Mouse (Mus musculus): Measurements from ENCODE around the gene F13a1. TPM values are rescaled to one million over a fixed set of nuclear protein-coding genes. Genes with fewer than 3 reads are reported as not detected.

F13a1 gene
- 1.1 and 1.3 TPM in 2 replicates for polyA plus RNA-seq (2012; rRNA removed)

DNA sequence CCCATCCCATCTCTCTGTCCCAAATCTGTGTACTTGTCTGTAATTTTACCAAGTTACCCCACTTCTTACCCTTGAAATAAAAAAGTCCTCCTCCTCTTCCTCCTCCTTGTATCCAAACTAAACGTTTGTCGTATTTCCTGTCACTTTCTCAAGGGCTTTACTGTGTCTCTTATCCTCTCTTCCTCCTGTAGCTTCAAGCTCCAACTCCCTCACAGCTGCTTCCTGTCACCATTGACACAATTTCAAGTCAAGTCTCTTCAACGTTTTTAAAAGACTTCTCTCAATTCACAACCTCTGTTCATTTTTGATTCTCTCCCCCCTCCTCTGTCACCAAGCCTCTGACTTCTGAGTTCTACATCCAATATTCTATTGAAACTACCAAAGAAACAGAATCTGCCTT is at the start of gene F13a1:
F13a1 (minus strand) TSS at position 119 of the 400 bp plus-strand sequence.
- no peak for DNase-seq (ENCODE audit: low read depth in 1 of 2, low spot score in 2 of 2)
- TF ChIP-seq CTCF (IDR thresholded peaks at IDR 0.05; ENCODE audit: extremely low read depth, insufficient read depth, insufficient read length, insufficient replicate concordance) = no peak
- TF ChIP-seq POLR2A (IDR thresholded peaks at IDR 0.05; ENCODE audit: low read depth, low read length) = no peak
- no peaks in the 10 kb centered on the region for H3K36me3 ChIP-seq (ENCODE audit: control insufficient read depth, insufficient read depth, low read length)
- 6% methylated on average over 3 of the region's 3 CpGs for WGBS
- no peaks in the 10 kb centered on the region for H3K27me3 ChIP-seq (ENCODE audit: control insufficient read depth, insufficient read depth, low read length)
- no peak within 1 kb of the TSS for H3K27ac ChIP-seq (ENCODE audit: insufficient read depth, low read length)
- no peak within 1 kb of the TSS for H3K4me3 ChIP-seq (ENCODE audit: extremely low read depth, insufficient read depth, insufficient read length)
- H3K4me1 ChIP-seq (ENCODE audit: control insufficient read depth, insufficient read depth, insufficient read length) = 0 out of 2 replicates have a peak, but pooled peaks cover 2% of the 10 kb centered on the region

DNA sequence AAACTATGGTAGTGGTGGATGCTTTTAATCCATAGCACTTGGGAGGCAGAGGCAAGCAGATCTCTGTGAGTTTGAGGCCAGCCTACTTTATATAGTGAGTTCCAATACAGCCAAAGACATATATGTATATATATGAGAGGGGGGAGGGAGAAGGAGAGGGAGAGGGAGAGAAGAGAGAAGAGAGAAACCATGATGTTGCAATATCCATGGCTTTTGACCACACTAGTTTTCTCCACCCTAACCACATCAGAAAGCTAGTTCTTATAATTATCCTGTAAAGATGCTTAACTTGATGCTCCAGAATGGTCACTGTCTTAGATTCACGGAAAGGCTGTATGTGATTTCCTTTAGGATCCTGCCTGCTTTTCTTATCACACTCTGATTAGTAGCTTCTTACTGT is 41.6 kb upstream of the F13a1 start:
- 88% methylated on average over 1 of the region's 1 CpGs for whole genome bisulfite sequencing
- TF ChIP-seq CTCF (IDR thresholded peaks at IDR 0.05; ENCODE audit: extremely low read depth, insufficient read depth, insufficient read length, insufficient replicate concordance) (no peak), POLR2A (IDR thresholded peaks at IDR 0.05; ENCODE audit: low read depth, low read length) (no peak)
- no peak for DNase-seq (ENCODE audit: low read depth in 1 of 2, low spot score in 2 of 2)
- Histone ChIP-seq H3K4me1 (ENCODE audit: control insufficient read depth, insufficient read depth, insufficient read length) (no peaks in the 10 kb centered on the region), H3K27ac (ENCODE audit: insufficient read depth, low read length) (no peak overlapping the region), H3K4me3 (ENCODE audit: extremely low read depth, insufficient read depth, insufficient read length) (no peak overlapping the region; the same call in 1 of the 2 replicates), H3K36me3 (ENCODE audit: control insufficient read depth, insufficient read depth, low read length) (no peaks in the 10 kb centered on the region), H3K27me3 (ENCODE audit: control insufficient read depth, insufficient read depth, low read length) (no peaks in the 10 kb centered on the region)

DNA sequence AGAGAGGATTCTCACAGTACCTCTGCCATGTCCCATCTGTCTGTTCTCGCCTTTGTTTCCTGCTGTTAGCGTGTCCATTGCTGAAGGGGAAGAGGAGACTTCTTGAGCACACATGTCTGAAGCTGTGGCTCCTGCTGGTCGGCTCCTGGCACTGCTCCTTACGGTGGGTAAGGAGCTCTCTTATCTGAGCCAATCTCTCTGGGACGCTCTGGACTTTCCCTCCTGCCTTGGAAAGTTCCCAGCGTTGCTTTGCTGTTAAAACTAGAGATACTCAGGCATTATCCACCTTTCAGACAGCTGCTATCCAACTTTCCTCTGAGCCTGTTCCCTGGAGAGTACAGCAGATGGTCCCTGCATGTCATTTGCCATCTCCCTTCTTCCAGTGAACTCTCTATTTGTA is 39.1 kb upstream of the F13a1 start:
- no peaks in the 10 kb centered on the region for H3K4me1 ChIP-seq (ENCODE audit: control insufficient read depth, insufficient read depth, insufficient read length)
- no peak overlapping the region for H3K27ac ChIP-seq (ENCODE audit: insufficient read depth, low read length)
- 93% methylated on average over 6 of the region's 6 CpGs for WGBS
- H3K36me3 ChIP-seq (ENCODE audit: control insufficient read depth, insufficient read depth, low read length) = no peaks in the 10 kb centered on the region
- H3K27me3 ChIP-seq (ENCODE audit: control insufficient read depth, insufficient read depth, low read length) = no peaks in the 10 kb centered on the region
- TF ChIP-seq CTCF (IDR thresholded peaks at IDR 0.05; ENCODE audit: extremely low read depth, insufficient read depth, insufficient read length, insufficient replicate concordance) = no peak
- no peak for DNase-seq (ENCODE audit: low read depth in 1 of 2, low spot score in 2 of 2)
- H3K4me3 ChIP-seq (ENCODE audit: extremely low read depth, insufficient read depth, insufficient read length) = no peak overlapping the region

DNA sequence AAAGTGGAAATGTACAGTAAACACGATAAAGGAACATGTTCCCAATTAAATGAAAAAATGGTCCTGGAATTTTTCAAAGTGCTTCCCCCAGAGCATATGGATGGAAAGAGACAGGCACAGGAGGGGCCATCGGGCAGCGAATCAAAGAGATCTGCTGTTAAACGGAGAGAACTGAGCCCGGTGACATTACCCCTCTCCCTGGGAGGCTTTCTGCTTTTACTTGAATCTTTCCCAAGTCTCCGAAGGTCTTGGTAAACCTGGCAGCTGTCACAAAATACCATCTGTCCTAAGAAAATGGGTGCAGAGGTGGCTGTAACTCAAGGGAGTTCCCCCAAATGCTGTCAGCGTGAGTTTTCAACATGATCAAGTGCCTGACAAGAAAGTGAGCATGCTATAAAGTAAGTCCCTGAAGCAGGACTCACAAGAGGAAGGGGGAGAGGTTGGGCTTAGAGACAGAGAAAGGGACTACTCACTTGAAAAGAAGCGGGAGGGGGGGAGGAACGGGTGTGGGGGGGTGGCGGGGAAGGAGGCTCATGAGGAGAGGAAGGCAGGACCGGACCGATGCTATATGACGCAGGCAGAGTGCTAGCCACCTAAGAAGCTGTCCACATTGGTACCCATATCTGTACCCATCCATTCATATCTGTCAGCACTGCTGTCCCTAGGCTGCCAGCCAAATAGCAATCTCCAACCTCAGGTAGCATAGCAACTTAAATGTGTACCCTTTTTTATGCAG is 31.6 kb upstream of the F13a1 start:
- H3K27me3 ChIP-seq (ENCODE audit: control insufficient read depth, insufficient read depth, low read length) = no peaks in the 10 kb centered on the region
- no peaks in the 10 kb centered on the region for H3K4me1 ChIP-seq (ENCODE audit: control insufficient read depth, insufficient read depth, insufficient read length)
- no peak overlapping the region for H3K27ac ChIP-seq (ENCODE audit: insufficient read depth, low read length)
- H3K4me3 ChIP-seq (ENCODE audit: extremely low read depth, insufficient read depth, insufficient read length) = no peak overlapping the region
- TF ChIP-seq POLR2A (IDR thresholded peaks at IDR 0.05; ENCODE audit: low read depth, low read length) (no peak), CTCF (IDR thresholded peaks at IDR 0.05; ENCODE audit: extremely low read depth, insufficient read depth, insufficient read length, insufficient replicate concordance) (no peak)
- H3K36me3 ChIP-seq (ENCODE audit: control insufficient read depth, insufficient read depth, low read length) = no peaks in the 10 kb centered on the region
- WGBS = 82% methylated on average over 13 of the region's 13 CpGs
- no peak for DNase-seq (ENCODE audit: low read depth in 1 of 2, low spot score in 2 of 2)

DNA sequence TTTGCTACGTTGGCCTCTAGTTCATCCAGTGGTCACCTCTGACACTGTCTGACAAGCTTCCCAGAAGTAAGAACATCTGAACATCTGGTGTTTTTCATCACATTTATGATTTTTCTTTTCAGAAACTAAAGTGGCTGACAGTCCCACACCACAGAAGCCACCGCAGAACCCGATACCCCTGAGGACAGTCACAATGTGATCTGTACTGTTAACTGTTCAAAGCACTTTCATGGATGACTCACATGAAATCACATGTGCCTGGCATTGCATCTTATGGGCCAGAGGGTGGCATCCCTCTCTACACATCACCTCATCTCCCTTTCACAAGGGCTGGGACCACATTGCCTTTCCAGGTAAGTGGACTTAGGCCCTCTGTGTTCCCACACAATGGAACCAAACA is 21.3 kb upstream of the F13a1 start:
- no peak for DNase-seq (ENCODE audit: low read depth in 1 of 2, low spot score in 2 of 2)
- 42% methylated on average over 3 of the region's 3 CpGs for WGBS

DNA sequence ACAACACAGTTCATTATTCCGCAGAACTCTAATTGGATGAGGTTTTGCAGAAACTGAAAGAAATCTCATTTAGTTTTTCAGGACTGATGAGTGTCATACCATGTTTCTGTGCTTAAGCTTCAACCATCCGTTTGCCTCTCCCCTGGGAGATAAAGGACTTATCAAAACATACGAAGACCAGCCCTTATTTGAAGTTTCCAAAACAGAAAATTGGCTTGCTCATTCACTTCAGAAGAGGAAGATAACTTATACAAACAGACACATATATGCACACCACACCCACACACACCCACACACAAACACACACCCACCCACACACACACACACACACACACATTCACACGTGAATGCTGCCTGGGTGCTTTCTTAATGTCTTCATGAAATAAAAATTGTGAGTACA is 20.8 kb upstream of the F13a1 start:
- DNase-seq (ENCODE audit: low read depth in 1 of 2, low spot score in 2 of 2) = no peak
- WGBS = 49% methylated on average over 4 of the region's 4 CpGs
- no peaks in the 10 kb centered on the region for H3K36me3 ChIP-seq (ENCODE audit: control insufficient read depth, insufficient read depth, low read length)

More for the DNA sequence above, 21.3 kb upstream of the F13a1 start:
- H3K27me3 ChIP-seq (ENCODE audit: control insufficient read depth, insufficient read depth, low read length) = no peaks in the 10 kb centered on the region
- no peaks in the 10 kb centered on the region for H3K4me1 ChIP-seq (ENCODE audit: control insufficient read depth, insufficient read depth, insufficient read length)
- H3K4me3 ChIP-seq (ENCODE audit: extremely low read depth, insufficient read depth, insufficient read length) = no peak overlapping the region
- no peak overlapping the region for H3K27ac ChIP-seq (ENCODE audit: insufficient read depth, low read length)
- TF ChIP-seq POLR2A (IDR thresholded peaks at IDR 0.05; ENCODE audit: low read depth, low read length) = no peak
- no peak for TF ChIP-seq CTCF (IDR thresholded peaks at IDR 0.05; ENCODE audit: extremely low read depth, insufficient read depth, insufficient read length, insufficient replicate concordance)
- H3K36me3 ChIP-seq (ENCODE audit: control insufficient read depth, insufficient read depth, low read length) = no peaks in the 10 kb centered on the region

DNA sequence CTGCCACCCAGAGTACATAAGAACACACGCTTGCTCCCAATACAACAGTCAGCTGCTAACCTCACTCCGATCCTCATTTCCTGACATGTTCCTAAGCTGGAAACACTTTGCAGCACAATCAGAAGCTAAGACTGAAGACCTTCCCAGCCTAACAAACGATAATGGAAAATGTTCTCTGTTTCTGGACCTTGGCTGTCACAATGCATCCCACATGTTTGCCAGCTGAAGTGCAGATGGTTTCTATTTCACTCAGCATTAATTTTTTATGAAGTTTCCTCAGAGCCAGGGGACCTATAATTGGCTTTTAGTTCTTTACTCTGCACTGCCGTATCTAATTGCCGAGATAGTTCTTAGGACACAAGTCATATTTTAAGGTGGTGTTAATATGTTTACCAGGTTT is 10.8 kb upstream of the F13a1 start:
- TF ChIP-seq CTCF (IDR thresholded peaks at IDR 0.05; ENCODE audit: extremely low read depth, insufficient read depth, insufficient read length, insufficient replicate concordance) = no peak
- no peak for TF ChIP-seq POLR2A (IDR thresholded peaks at IDR 0.05; ENCODE audit: low read depth, low read length)
- no peak for DNase-seq (ENCODE audit: low read depth in 1 of 2, low spot score in 2 of 2)
- no peaks in the 10 kb centered on the region for H3K36me3 ChIP-seq (ENCODE audit: control insufficient read depth, insufficient read depth, low read length)
- 86% methylated on average over 5 of the region's 5 CpGs for whole genome bisulfite sequencing
- no peaks in the 10 kb centered on the region for H3K27me3 ChIP-seq (ENCODE audit: control insufficient read depth, insufficient read depth, low read length)
- H3K4me3 ChIP-seq (ENCODE audit: extremely low read depth, insufficient read depth, insufficient read length) = no peak overlapping the region
- no peak overlapping the region for H3K27ac ChIP-seq (ENCODE audit: insufficient read depth, low read length)
- peaks cover 4% of the 10 kb centered on the region; the same call in 1 of the 2 replicates for H3K4me1 ChIP-seq (ENCODE audit: control insufficient read depth, insufficient read depth, insufficient read length)

More for the DNA sequence above, 20.8 kb upstream of the F13a1 start:
- TF ChIP-seq CTCF (IDR thresholded peaks at IDR 0.05; ENCODE audit: extremely low read depth, insufficient read depth, insufficient read length, insufficient replicate concordance) (no peak), POLR2A (IDR thresholded peaks at IDR 0.05; ENCODE audit: low read depth, low read length) (no peak)
- Histone ChIP-seq H3K4me3 (ENCODE audit: extremely low read depth, insufficient read depth, insufficient read length) (no peak overlapping the region), H3K27ac (ENCODE audit: insufficient read depth, low read length) (no peak overlapping the region), H3K27me3 (ENCODE audit: control insufficient read depth, insufficient read depth, low read length) (no peaks in the 10 kb centered on the region), H3K4me1 (ENCODE audit: control insufficient read depth, insufficient read depth, insufficient read length) (no peaks in the 10 kb centered on the region)
